Mouse (Mus musculus) heart, embryonic 16.5 days (tissue): ENCODE results near the gene Cpne7. TPM values are rescaled to one million over a fixed set of nuclear protein-coding genes. Genes with fewer than 3 reads are reported as not detected.

ENCODE experiments used
- ATAC-seq: fragments of 200-750 bp; cut with Nextera tagmentation; replicated peaks from 2 replicates; pipeline ENCODE4 v1.8.0; 2017; ENCODE audit warnings: moderate number of reproducible peaks; ENCODE audit not compliant: insufficient read depth, low FRiP score; ENCODE audit errors: extremely low read depth
- H3K27ac ChIP-seq: fragments of 300-500 bp; sonication (generic); 2 replicates; pipeline ENCODE4 v1.5.1; 2014; ENCODE audit warnings: mild to moderate bottlenecking, low read length, control low read depth, moderate library complexity
- H3K27me3 ChIP-seq: fragments of 300-500 bp; sonication (generic); 2 replicates; pipeline ENCODE4 v1.6.1; 2014; ENCODE audit warnings: low read length, mixed read lengths; ENCODE audit not compliant: control insufficient read depth, insufficient read depth
- H3K36me3 ChIP-seq: fragments of 300-500 bp; sonication (generic); 2 replicates; pipeline ENCODE4 v1.6.1; 2014; ENCODE audit not compliant: control insufficient read depth, insufficient read depth
- H3K4me1 ChIP-seq: fragments of 300-500 bp; sonication (generic); 2 replicates; pipeline ENCODE4 v1.6.1; 2014; ENCODE audit warnings: low read length, mixed read lengths; ENCODE audit not compliant: control insufficient read depth, insufficient read depth
- H3K4me2 ChIP-seq: fragments of 300-500 bp; sonication (generic); 2 replicates; pipeline ENCODE4 v1.6.1; 2014; ENCODE audit warnings: low read depth, mild to moderate bottlenecking, control low read depth, low read length
- H3K4me3 ChIP-seq: fragments of 300-500 bp; sonication (generic); 2 replicates; pipeline ENCODE4 v1.5.1; 2014; ENCODE audit warnings: mild to moderate bottlenecking, control low read depth, low read length
- H3K9ac ChIP-seq: fragments of 300-500 bp; sonication (generic); 2 replicates; pipeline ENCODE4 v1.6.1; 2014; ENCODE audit warnings: low read length, control low read depth
- H3K9me3 ChIP-seq: fragments of 300-500 bp; sonication (generic); replicated peaks from 2 replicates; pipeline ENCODE4 v1.6.1; 2016; ENCODE audit warnings: low read length; ENCODE audit not compliant: control insufficient read depth
- WGBS: fragments of 180-500 bp; shearing (Covaris S2); extraction: QIAGEN DNeasy Blood & Tissue Kit; methylation state at CpG from one replicate; pipeline ENCODE4 v1.1.7; 2014; 5-methylcytosine and 5-hydroxymethylcytosine counted together
- polyA plus RNA-seq: library from polyadenylated mRNA; unstranded; fragments of >200 nt; fragmentation: Nextera tagmentation; extraction: Ambion mirVana; gene quantifications from 2 replicates; pipeline ENCODE4 v1.2.1, GENCODE M21; 2015

The Cpne7 gene
- polyA plus RNA-seq, 1 experiment from 2014 or later = 0.20 TPM

DNA sequence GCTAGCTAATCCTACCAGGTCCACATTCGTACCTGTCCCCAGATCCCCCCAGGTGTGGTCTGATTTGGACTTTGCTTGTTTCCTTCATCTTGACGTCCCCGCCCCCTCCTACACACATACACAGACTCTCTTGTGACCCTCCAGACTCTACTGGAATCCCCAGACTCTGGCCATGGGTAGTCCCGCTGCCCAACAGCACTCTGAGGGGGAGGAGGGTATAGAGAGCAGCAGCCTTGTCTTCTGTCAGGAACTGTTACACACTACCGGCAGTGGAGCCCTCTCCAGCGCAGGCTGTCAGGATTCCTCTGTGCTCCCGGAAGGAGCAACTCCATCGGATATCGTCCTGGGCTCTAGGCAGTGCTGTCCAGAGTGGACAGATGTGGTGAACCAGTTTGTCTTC lies 13.9 kb downstream of the Cpne7 start:
- H3K4me2 ChIP-seq = peak overlapping the region; percentile 10; the same call in 1 of the 2 replicates
- H3K4me1 ChIP-seq = 0 out of 2 replicates have a peak, but pooled peaks cover 2% of the 10 kb centered on the region
- H3K27me3 ChIP-seq = peaks cover 5% of the 10 kb centered on the region
- ATAC-seq = no peak
- no peaks in the 10 kb centered on the region for H3K36me3 ChIP-seq
- 40% methylated on average over 9 of the region's 9 CpGs for WGBS
- no peak overlapping the region for H3K4me3 ChIP-seq
- H3K9ac ChIP-seq = no peak overlapping the region
- no peak overlapping the region for H3K27ac ChIP-seq
- no peaks in the 10 kb centered on the region; the same call in 1 of the 2 replicates for H3K9me3 ChIP-seq

DNA sequence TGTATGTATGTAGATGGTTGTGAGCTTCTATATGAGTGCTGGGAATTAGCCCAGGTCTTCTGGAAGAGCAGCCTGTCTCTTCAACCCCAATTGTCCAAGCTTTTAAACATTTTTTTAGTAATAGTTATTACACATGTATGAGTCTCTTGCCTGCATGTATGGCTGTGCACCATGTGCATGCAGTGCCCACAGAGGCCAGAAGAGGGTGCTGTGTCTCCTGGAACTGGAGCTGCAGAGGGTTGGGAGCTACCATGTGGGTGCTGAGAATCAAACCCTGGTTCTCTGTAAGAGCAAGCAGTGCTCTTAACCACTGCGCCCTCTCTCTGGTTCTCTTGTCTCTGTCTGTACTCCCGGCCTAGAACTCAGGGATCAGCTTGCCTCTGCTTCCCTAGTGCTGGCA lies 15.8 kb downstream of the Cpne7 start:
- Histone ChIP-seq H3K27me3 (peaks cover 2% of the 10 kb centered on the region; the same call in 1 of the 2 replicates), H3K27ac (no peak overlapping the region), H3K9ac (no peak overlapping the region), H3K4me3 (no peak overlapping the region), H3K4me1 (peaks cover 11% of the 10 kb centered on the region), H3K4me2 (no peak overlapping the region), H3K9me3 (no peaks in the 10 kb centered on the region; the same call in 1 of the 2 replicates), H3K36me3 (no peaks in the 10 kb centered on the region)
- ATAC-seq = no peak
- 92% methylated on average over 2 of the region's 2 CpGs for WGBS

DNA sequence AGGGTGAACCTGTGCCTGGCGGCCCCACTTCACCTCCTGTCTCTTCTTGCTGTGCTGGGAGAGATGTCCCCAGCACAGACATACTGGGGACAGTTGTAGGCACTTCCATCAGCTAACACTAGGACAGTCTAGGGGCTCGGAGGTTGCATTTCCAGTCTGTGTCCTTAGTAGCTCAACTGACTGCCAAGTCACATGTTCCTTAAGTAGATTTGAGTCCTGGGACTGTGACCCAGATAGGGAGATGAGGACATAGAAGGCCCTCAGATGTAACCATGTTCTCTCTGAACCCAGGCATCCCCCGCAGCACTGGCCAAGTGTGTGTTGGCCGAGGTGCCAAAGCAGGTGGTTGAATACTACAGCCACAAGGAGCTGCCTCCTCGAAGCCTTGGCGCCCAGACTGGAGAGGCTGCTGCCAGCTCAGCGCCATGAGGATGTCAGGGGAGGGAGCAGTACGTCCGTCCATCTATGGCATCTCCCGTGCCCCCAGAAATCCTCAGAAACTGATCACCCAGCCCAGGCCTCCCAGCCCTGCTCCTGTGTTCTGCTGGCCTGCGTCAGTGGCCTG lies 17.1 kb downstream of the Cpne7 start:
- Histone ChIP-seq H3K4me1 (peaks cover 13% of the 10 kb centered on the region), H3K9me3 (no peaks in the 10 kb centered on the region; the same call in 1 of the 2 replicates), H3K4me2 (no peak overlapping the region), H3K27me3 (no peaks in the 10 kb centered on the region), H3K9ac (no peak overlapping the region), H3K4me3 (no peak overlapping the region), H3K27ac (no peak overlapping the region), H3K36me3 (no peaks in the 10 kb centered on the region)
- WGBS = 80% methylated on average over 11 of the region's 11 CpGs
- no peak for ATAC-seq

DNA sequence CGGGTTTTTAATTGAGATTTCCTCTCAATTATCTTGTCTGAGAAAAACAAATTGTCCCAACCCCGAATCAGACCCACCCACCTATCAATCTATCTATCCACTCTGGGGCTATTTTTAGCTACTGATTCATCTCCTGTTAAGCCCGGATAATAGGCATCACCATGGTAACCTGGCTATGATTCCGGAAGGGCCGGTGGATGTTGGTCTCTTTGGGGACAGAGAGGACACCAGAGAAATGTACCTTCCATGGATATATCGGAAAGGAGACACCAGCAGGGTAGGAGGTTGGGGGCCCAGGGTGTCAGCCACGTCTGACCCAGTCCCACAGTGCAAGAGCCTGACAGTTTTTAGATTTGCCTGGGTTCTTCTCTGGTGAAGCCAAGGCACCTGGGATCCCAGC lies 18.2 kb downstream of the Cpne7 start:
- Histone ChIP-seq H3K4me1 (peaks cover 13% of the 10 kb centered on the region), H3K27ac (no peak overlapping the region), H3K36me3 (no peaks in the 10 kb centered on the region), H3K4me3 (no peak overlapping the region), H3K27me3 (no peaks in the 10 kb centered on the region), H3K9ac (no peak overlapping the region), H3K9me3 (no peaks in the 10 kb centered on the region; the same call in 1 of the 2 replicates), H3K4me2 (no peak overlapping the region)
- WGBS = 38% methylated on average over 7 of the region's 7 CpGs
- no peak for ATAC-seq

DNA sequence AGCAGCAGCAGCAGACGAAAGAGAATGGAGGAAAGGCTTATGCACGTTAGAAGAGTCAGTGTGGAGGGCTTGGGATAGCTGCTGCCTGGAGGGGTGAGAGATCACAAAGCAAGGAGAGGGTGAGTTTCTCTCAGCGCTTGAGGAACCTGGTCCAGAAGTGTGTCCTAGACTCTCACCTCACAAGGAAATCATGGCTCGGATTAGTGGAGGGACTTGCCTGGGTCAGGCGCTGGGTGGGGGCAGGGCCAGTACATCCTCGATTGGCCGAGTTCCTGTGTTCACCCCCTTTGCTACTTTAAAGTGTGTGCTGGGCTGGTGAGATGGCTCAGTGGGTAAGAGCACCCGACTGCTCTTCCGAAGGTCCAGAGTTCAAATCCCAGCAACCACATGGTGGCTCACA lies 18.6 kb downstream of the Cpne7 start:
- WGBS = 57% methylated on average over 9 of the region's 9 CpGs
- Histone ChIP-seq H3K4me1 (peaks cover 13% of the 10 kb centered on the region), H3K27ac (no peak overlapping the region), H3K27me3 (no peaks in the 10 kb centered on the region), H3K9me3 (no peaks in the 10 kb centered on the region; the same call in 1 of the 2 replicates), H3K4me2 (no peak overlapping the region), H3K4me3 (no peak overlapping the region), H3K36me3 (no peaks in the 10 kb centered on the region), H3K9ac (no peak overlapping the region)
- no peak for ATAC-seq

DNA sequence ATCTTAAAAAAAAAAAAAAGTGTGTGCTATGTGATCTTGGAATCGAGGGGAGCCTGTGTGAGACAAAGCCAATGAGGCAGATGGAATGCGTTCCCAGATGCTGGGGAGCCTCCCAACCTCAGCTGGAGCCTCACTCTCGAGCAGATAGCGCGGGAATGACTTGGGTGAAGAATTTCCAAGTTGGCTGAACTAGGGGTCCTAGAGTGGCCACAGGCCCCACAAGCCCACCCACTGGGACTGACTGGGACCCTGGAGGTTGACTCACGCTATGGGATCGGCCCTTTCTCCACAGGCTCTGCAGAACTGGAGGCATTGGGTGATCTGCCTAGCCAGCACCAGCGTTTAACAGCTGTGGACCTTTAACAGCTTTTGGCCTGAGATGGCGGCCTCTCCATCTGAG lies 19.1 kb downstream of the Cpne7 start:
- Histone ChIP-seq H3K4me3 (no peak overlapping the region), H3K27me3 (no peaks in the 10 kb centered on the region), H3K9me3 (no peaks in the 10 kb centered on the region; the same call in 1 of the 2 replicates), H3K27ac (no peak overlapping the region), H3K9ac (no peak overlapping the region), H3K4me2 (no peak overlapping the region), H3K36me3 (no peaks in the 10 kb centered on the region), H3K4me1 (peaks cover 13% of the 10 kb centered on the region)
- no peak for ATAC-seq
- 74% methylated on average over 9 of the region's 9 CpGs for WGBS

DNA sequence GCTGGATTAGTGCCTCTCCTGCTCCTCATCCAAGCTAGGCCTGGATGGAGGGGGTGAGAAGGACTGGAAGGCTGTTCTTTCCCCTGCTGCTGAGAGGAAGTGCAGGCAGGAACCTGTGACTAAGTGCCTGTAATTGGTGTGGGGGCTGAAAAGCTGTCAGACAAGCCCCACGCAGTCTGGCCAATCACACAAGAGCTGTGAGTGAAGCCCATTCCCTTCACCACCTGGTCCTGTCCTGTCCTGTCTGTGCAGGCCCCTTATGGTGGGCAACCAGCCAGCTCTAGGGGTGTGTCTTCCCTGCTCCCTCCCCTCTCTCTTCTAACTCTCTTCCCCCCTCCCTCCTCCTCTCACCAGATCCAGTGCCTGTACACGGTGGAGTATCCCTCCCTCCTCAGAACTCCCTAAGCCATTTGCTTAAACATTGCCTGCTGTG lies 20.5 kb downstream of the Cpne7 start:
- Histone ChIP-seq H3K27ac (peak overlapping the region; percentile 66), H3K36me3 (no peaks in the 10 kb centered on the region), H3K4me1 (peaks cover 21% of the 10 kb centered on the region), H3K9ac (peak overlapping the region; percentile 42), H3K4me3 (no peak overlapping the region), H3K27me3 (no peaks in the 10 kb centered on the region), H3K4me2 (no peak overlapping the region), H3K9me3 (no peaks in the 10 kb centered on the region; the same call in 1 of the 2 replicates)
- peak; percentile 72 for ATAC-seq
- WGBS = 4% methylated on average over 2 of the region's 2 CpGs

DNA sequence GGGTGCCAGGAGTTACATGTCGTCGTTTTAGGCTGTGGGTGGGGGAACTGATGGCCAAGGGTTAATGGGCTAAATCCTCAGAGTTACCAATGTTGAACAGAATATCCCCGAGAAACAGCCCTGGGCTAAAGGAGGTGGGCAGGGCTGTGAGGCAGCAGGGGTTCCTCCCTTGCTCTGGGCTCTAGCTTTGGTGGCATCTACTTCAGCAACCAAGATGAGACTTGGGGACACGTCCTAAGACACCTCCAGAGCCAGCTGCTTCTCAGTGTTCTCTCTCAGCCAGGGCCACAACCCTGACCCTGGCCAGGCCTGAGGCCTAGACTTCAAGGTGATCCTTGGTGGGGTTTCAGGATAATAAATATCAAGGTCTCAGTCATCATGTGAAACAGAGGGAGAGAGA lies 21.6 kb downstream of the Cpne7 start:
- H3K36me3 ChIP-seq = no peaks in the 10 kb centered on the region
- peaks cover 21% of the 10 kb centered on the region for H3K4me1 ChIP-seq
- ATAC-seq = no peak
- H3K4me2 ChIP-seq = no peak overlapping the region
- H3K27ac ChIP-seq = no peak overlapping the region
- H3K4me3 ChIP-seq = no peak overlapping the region
- H3K27me3 ChIP-seq = no peaks in the 10 kb centered on the region
- H3K9ac ChIP-seq = no peak overlapping the region
- 59% methylated on average over 4 of the region's 4 CpGs for WGBS
- no peaks in the 10 kb centered on the region for H3K9me3 ChIP-seq

DNA sequence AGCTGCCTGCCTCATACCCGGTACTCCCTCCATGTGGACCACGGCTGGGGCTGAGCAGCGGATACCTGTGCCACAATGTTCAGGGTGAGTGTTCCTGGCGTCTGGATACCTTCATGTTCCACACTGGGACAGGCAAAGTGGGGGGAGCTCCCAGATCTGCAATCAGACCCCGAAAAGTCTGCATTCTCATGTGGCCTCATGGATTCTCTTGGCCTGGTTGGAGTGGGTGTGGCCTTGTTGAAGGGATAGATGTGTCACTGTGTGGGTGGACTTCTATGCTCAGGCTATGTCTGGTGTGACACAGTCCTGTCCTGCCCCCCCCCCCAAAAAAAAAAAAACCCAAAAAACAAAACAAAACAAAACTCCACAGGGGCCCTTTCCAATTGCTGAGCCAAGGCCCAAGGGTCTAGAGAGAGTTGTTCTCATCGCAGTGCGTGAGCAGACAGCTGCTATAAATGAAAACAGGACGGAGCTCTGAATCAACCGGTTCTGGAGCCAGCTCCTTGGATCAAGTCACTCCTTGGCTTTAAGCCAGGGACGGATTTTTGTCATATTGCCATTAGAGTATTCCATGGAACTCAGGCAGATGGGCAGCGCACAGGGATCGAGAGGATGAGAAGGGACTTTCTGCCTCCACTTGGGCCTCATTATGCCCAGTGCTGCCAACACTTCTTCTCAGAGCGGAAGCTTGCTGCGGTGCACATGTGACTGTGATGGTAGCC lies 24.7 kb downstream of the Cpne7 start:
- H3K9ac ChIP-seq = no peak overlapping the region
- no peak overlapping the region for H3K4me2 ChIP-seq
- ATAC-seq = peak; percentile 66; the same call in 1 of the 2 replicates
- no peaks in the 10 kb centered on the region for H3K27me3 ChIP-seq
- peaks cover 19% of the 10 kb centered on the region for H3K4me1 ChIP-seq
- H3K4me3 ChIP-seq = no peak overlapping the region
- H3K36me3 ChIP-seq = no peaks in the 10 kb centered on the region
- H3K9me3 ChIP-seq = no peaks in the 10 kb centered on the region
- 49% methylated on average over 14 of the region's 14 CpGs for WGBS
- H3K27ac ChIP-seq = peak overlapping the region; percentile 82
